Mouse (Mus musculus) testis, adult 2 months (tissue): Measurements from ENCODE around the gene Mga. TPM values are rescaled to one million over a fixed set of nuclear protein-coding genes. Genes with fewer than 3 reads are reported as not detected.

Experiments used
- H3K27ac ChIP-seq: fragments of 200-500 bp; 2 replicates; pipeline ENCODE4 v1.5.1; 2012; ENCODE audit warnings: low read depth, low read length; ENCODE audit not compliant: control insufficient read depth, insufficient read depth
- H3K27me3 ChIP-seq: fragments of 200-500 bp; 2 replicates; pipeline ENCODE4 v1.6.1; 2012; ENCODE audit warnings: mild to moderate bottlenecking, low read length, moderate library complexity; ENCODE audit not compliant: control insufficient read depth, insufficient read depth
- H3K36me3 ChIP-seq: fragments of 200-500 bp; 2 replicates; pipeline ENCODE4 v1.6.1; 2012; ENCODE audit warnings: mild to moderate bottlenecking, low read length; ENCODE audit not compliant: control insufficient read depth, insufficient read depth
- H3K4me1 ChIP-seq: fragments of 200-500 bp; 2 replicates; pipeline ENCODE4 v1.6.1; 2012; ENCODE audit warnings: low read length; ENCODE audit not compliant: control insufficient read depth, insufficient read depth
- H3K4me3 ChIP-seq: fragments of 200-500 bp; 2 replicates; pipeline ENCODE4 v1.5.1; 2012; ENCODE audit warnings: low read depth, mild to moderate bottlenecking, low read length, moderate library complexity, mixed read lengths; ENCODE audit not compliant: control insufficient read depth
- CTCF ChIP-seq: fragments of 200-500 bp; IDR thresholded peaks from 2 replicates; pipeline ENCODE4 v1.5.1; 2012; ENCODE audit warnings: low read depth, mild to moderate bottlenecking, inconsistent platforms, low read length, moderate library complexity; ENCODE audit not compliant: control insufficient read depth, insufficient read depth, insufficient replicate concordance
- POLR2A ChIP-seq: fragments of 200-500 bp; IDR thresholded peaks from 2 replicates; pipeline ENCODE4 v1.6.1; 2012; ENCODE audit warnings: low read depth, mild to moderate bottlenecking, inconsistent platforms, low read length, moderate library complexity; ENCODE audit not compliant: control insufficient read depth
- polyA plus RNA-seq: library from polyadenylated mRNA; depleted of rRNA; stranded (reverse); fragments of >200 nt; gene quantifications from 2 replicates; pipeline ENCODE4 v1.2.3, GENCODE M21; 2012

The Mga gene
- polyA plus RNA-seq, 1 experiment: 20.3 TPM

- Histone ChIP-seq H3K4me1 (peaks cover 4% of the 10 kb centered on the region), H3K36me3 (peaks cover 2% of the 10 kb centered on the region; the same call in 1 of the 2 replicates), H3K4me3 (no peak overlapping the region; the same call in 1 of the 2 replicates), H3K27me3 (no peaks in the 10 kb centered on the region), H3K27ac (no peak overlapping the region)
- TF ChIP-seq POLR2A (no peak), CTCF (no peak)
Measured at GRCm38 (mm10) chr2:119971316-119971715, 74.3 kb downstream of the Mga start.

DNA sequence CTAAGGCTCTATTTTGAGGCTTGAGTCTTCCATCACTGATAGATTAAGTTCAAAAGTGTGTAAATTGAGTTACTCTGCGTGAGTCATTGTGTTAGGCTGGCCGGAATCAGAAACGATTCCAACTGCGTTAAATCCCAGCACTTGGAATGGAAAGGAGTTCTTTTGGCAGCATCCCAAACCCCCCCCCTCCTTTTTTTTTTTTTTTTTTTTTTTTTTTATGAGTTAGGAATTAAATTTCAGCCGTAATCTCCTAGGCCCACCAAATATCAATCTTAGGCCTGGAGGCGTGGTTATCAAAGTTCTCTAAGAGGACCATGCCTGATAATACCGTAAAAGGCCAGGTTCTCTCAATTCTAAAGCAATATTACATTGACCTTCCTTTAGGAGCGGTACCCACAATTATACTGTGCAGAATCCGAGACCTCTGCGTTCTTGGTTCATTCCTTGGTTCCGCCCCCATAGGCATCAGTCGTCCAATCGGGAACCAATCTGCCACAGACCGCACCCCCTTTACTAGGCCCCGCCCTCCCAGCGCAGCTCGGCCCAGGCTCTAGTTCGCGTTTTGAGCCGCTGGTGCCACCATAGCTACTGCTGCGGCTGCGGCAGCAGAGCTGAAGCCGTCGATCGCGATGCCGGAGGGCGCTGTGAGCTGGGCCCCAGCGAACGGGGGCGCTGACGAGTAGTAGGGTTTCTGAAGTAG is 75.0 kb downstream of the Mga start:
- peak overlapping the region; percentile 91 for H3K4me3 ChIP-seq
- TF ChIP-seq POLR2A: peak; percentile 97
- 0 out of 2 replicates have a peak, but pooled peaks have one; percentile 2 for TF ChIP-seq CTCF
- peak overlapping the region; percentile 95 for H3K27ac ChIP-seq
- H3K4me1 ChIP-seq: peaks cover 4% of the 10 kb centered on the region
- no peaks in the 10 kb centered on the region for H3K27me3 ChIP-seq
- peaks cover 2% of the 10 kb centered on the region; the same call in 1 of the 2 replicates for H3K36me3 ChIP-seq

DNA sequence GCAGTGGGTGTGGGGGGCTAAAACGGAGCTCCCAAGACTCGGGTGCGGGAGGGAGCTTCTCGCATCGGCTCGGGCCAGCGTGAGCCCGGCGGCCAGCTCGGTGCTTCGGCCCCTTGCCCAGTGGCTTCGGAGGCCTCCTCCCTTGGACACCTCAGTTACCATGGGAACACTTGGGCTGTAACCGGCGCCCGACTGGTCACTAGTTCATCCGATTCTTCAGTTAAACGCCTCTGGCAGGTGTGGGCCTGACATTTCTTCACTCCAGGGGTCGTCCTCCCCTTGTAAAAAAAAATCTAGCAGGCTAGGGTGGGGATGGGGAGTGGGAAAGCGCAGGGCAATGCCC is 75.5 kb downstream of the Mga start, which contains the start of gene Mapkbp1:
TSS of gene Mapkbp1 (plus strand) at position 163 of the 343 bp plus-strand sequence.
- H3K27ac ChIP-seq: peak within 1 kb of the TSS; percentile 95
- H3K36me3 ChIP-seq: peaks cover 2% of the 10 kb centered on the region; the same call in 1 of the 2 replicates
- H3K27me3 ChIP-seq: no peaks in the 10 kb centered on the region
- peaks cover 4% of the 10 kb centered on the region for H3K4me1 ChIP-seq
- TF ChIP-seq CTCF (no peak), POLR2A (no peak)
- peak within 1 kb of the TSS; percentile 91 for H3K4me3 ChIP-seq

GRCm38 (mm10) chr2:119980343-119980986 is 83.4 kb downstream of the Mga start:
- Histone ChIP-seq H3K36me3 (no peaks in the 10 kb centered on the region; the same call in 1 of the 2 replicates), H3K4me3 (no peak overlapping the region), H3K4me1 (peaks cover 3% of the 10 kb centered on the region), H3K27me3 (no peaks in the 10 kb centered on the region), H3K27ac (no peak overlapping the region)
- TF ChIP-seq CTCF: no peak
- TF ChIP-seq POLR2A: no peak

- Histone ChIP-seq H3K27ac (no peak overlapping the region), H3K4me3 (no peak overlapping the region), H3K4me1 (peaks cover 3% of the 10 kb centered on the region), H3K36me3 (peaks cover 2% of the 10 kb centered on the region; the same call in 1 of the 2 replicates), H3K27me3 (no peaks in the 10 kb centered on the region)
- TF ChIP-seq CTCF: no peak
- no peak for TF ChIP-seq POLR2A
Measured at GRCm38 (mm10) chr2:119981631-119982030, 84.6 kb downstream of the Mga start.

- TF ChIP-seq CTCF: no peak
- no peak for TF ChIP-seq POLR2A
- peaks cover 3% of the 10 kb centered on the region; the same call in 1 of the 2 replicates for H3K36me3 ChIP-seq
- H3K4me3 ChIP-seq: no peak overlapping the region
- H3K27ac ChIP-seq: no peak overlapping the region
- no peaks in the 10 kb centered on the region for H3K4me1 ChIP-seq
- no peaks in the 10 kb centered on the region for H3K27me3 ChIP-seq
Measured at GRCm38 (mm10) chr2:119985871-119986270, 88.8 kb downstream of the Mga start.

GRCm38 (mm10) chr2:119986369-119986768 is 89.3 kb downstream of the Mga start:
- Histone ChIP-seq H3K27me3 (no peaks in the 10 kb centered on the region), H3K4me1 (no peaks in the 10 kb centered on the region), H3K36me3 (peaks cover 3% of the 10 kb centered on the region; the same call in 1 of the 2 replicates), H3K27ac (no peak overlapping the region), H3K4me3 (no peak overlapping the region)
- TF ChIP-seq CTCF (no peak), POLR2A (no peak)
